Mouse (Mus musculus): ENCODE results near the gene Slc22a1.

Gene Slc22a1

GRCm38 (mm10) chr17:12631771-12632600, 43.6 kb downstream of the Slc22a1 start:
- DNase-seq = peak; percentile 69

- DNase-seq = peak; percentile 49
These were observed 44.5 kb downstream of the Slc22a1 start for GRCm38 (mm10) chr17:12630976-12631730.

- DNase-seq = no peak
These were observed 47.6 kb downstream of the Slc22a1 start for GRCm38 (mm10) chr17:12627983-12628382.

- DNase-seq = no peak
These were observed 56.0 kb downstream of the Slc22a1 start for GRCm38 (mm10) chr17:12619641-12620040.

- no peak for DNase-seq
These were observed 60.2 kb downstream of the Slc22a1 start for GRCm38 (mm10) chr17:12615429-12615828.

- no peak for DNase-seq
These were observed 60.9 kb downstream of the Slc22a1 start for GRCm38 (mm10) chr17:12614511-12615385.

GRCm38 (mm10) chr17:12607202-12607601, 68.4 kb downstream of the Slc22a1 start:
- no peak for DNase-seq

GRCm38 (mm10) chr17:12606634-12607033, 69.0 kb downstream of the Slc22a1 start:
- no peak for DNase-seq
